Mouse (Mus musculus) cerebellum, adult 11-12 months (tissue): ENCODE measurements at regions not wholly inside any gene's neighbourhood (a gene's known extent, or its start where the extent isn't known, plus 50 kb on each side); places are given as distances from the start of the nearest gene placed in this dataset.

Experiments used
- DNase-seq: peaks from one replicate; pipeline ENCODE4 v3.0.0; 2022

GRCm38 (mm10) chr13:31339386-31339785, 216.5 kb upstream of the Foxq1 start:
- no peak for DNase-seq

DNA sequence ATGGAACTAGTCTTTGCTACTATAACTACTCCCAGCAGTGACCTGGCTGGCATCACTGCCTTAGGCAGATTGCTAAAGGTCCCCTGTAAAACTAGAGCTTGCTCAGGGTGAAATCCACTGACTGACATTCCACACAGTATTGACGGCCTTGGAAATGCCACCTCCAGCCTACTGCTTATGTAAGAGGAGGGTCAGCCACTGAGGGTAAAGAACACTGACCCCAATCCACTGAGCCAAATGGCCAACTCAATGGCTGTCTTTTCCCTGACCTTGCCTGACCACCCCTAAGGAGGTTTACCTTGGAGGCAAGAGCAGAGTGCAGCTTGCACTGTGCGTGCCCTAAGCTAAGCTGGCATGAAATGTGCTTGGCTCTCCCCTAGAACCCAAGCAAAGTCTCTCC, 216.0 kb upstream of the Foxq1 start:
- DNase-seq = no peak

DNA sequence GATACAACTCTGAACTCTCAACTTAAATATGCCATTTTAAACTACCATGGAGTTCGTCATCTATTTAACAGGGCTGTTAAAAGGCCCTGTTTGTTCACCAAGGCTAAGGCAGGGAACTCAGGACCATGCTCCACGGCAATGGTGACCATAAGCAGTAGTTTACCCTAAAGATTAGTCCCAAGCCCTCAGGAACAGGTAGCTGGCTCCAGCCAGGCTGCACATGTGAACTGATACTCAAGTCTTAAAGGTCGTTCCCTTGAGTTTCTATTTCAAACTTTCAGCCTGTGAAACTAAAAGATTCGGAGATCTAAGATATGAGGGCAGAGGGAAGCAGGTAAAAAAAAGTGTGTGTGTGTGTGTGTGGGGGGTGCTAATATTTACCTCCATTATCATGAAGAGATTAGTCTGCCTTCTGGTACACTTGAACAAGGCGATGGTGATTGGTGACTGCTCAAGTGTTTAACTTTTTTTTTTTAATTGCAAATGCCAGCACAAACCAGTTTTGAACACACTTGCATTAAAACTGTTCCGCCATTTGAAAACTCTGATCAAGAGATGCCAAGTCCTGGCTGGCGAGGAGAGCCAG, 215.5 kb upstream of the Foxq1 start:
- no peak for DNase-seq

- DNase-seq = no peak
Observed at GRCm38 (mm10) chr13:31341282-31342100, 214.4 kb upstream of the Foxq1 start.

DNA sequence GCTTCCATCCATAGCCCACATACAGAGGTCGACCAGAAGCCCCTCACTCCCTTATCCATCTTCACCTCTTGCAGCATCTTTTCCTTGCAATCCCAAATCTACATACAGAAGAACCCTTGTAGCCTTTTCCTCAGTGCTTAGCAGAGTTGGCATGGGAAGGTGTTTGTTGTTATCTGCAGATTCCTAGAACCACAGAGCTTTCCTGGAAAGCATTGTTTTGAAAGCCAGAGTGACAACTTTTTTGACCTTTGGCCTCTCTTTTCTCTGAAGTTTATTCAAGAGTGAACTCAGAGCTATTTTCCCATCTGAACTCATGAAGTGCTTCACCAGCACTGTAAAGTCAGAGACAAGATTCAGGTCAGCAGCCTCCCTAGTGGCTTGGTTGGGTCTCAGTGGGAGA, 209.7 kb upstream of the Foxq1 start:
- no peak for DNase-seq

DNA sequence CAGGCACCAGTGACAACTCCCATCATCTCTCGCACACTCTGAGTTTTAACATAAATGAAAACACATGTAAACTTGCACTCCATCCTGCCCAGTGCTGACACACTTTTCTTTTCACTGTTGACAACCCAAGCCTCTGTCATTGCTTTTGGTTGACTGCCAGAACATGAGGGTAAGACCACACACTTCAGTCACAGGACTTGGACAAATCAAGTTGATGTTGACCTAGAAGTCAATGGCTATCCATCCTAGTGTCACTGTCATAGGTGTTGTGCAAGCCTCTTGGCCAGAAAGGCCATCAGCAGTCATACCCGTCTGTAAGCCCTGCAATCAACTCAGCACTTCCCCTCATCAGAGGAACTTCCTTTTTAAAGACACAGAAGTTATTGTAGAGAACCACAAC, 208.9 kb upstream of the Foxq1 start:
- DNase-seq = no peak

DNA sequence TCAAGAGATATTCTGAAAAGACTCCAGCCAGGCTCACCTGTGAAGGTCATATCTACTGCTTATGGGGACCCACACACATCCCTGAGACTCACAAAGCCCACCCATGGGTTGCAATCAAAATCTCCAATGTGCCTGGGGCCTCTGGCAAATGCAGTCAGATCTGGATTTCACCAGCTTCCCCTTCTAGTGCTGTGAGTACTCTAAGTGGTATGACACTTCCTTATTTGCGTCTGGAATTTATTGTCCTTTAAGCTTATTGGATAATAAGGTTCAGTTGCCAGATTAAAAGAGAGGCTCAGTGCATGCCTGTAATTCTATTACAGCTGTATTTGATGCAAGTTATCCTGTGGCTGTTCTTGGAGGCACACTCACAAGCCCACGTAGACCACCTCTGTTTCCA, 206.3 kb upstream of the Foxq1 start:
- DNase-seq = no peak

- no peak for DNase-seq
Observed at GRCm38 (mm10) chr13:31351481-31351880, 204.5 kb upstream of the Foxq1 start.

- no peak for DNase-seq
Observed at GRCm38 (mm10) chr13:31352825-31353224, 203.1 kb upstream of the Foxq1 start.

GRCm38 (mm10) chr13:31359353-31359752, 196.6 kb upstream of the Foxq1 start:
- DNase-seq = no peak

DNA sequence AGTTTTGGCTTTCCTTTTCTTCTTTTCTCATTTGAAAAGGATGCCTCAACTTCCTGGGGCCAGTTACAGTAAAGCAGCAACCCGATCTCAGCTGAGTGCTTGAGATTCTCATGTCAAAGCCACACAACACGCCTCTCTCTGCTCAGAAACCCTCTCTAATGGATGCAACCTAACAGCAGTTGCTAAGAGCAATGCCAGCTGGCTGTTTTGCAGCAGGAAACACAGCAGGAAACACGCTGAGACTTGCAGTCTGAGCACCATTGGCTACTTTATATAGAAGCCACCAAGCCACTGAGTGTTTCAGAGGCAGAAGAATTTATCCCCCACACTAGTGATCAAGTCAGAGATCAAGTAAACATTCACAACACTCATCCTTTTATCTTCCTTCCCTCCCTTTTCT, 193.5 kb upstream of the Foxq1 start:
- no peak for DNase-seq

GRCm38 (mm10) chr13:31364369-31364768, 191.6 kb upstream of the Foxq1 start:
- no peak for DNase-seq

DNA sequence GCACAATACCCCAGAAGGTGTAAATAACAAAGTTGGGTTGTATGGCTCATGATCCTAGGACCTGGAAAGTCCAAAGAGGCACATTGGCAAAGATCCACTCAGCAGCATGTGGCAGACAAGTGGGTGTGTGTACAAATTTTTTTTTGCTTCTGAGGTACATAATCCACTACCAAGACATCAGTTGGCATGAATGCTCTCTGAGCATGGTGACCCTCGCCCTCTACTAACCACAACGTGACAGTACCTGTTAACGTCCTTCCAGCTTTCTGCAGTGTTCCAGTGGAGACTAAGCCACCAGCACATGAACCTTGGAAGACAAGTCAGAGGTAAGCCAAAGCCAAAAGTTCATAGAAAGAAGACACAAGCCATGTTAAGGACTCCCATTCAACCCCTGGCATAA, 188.7 kb upstream of the Foxq1 start:
- DNase-seq = no peak

DNA sequence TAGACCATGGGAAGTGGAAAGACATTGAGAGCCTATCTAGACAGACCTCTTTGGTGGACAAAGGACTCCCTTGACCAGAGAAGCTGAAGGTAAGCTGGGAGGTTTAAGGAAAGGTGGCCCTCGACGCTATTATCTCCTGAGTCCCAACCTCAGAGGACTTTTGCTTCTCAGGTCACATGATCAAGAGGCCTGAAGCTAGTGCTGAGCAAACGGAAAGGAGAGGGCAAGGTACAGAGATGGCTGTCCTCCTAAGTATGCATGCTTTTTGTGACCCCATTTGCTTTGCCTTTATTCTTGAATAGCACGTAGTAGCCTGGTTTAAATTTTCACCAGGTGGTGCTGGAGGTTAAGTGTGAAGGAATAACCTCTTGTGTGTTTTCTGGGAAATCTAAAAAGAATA, 186.8 kb upstream of the Foxq1 start:
- DNase-seq = no peak

- no peak for DNase-seq
Observed at GRCm38 (mm10) chr13:31370873-31371272, 185.1 kb upstream of the Foxq1 start.

DNA sequence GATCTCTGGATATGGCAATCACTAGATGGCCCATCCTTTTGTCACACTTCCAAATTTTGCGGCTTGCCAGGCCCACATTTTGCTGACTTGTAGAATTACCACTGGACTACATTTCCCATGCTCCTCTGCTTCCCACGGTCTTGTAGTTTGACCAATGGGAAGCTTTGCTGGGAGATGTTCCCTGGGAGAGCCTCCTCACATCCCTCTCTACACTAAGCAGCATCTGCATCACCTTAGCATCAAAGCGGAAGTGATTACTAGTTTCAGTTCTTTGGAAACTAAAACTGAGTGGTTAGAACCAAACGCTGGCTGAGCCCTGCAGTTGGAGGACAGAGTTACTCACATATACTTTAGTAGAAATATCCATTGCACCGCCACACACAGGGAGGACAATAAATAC, 181.9 kb upstream of the Foxq1 start:
- no peak for DNase-seq

DNA sequence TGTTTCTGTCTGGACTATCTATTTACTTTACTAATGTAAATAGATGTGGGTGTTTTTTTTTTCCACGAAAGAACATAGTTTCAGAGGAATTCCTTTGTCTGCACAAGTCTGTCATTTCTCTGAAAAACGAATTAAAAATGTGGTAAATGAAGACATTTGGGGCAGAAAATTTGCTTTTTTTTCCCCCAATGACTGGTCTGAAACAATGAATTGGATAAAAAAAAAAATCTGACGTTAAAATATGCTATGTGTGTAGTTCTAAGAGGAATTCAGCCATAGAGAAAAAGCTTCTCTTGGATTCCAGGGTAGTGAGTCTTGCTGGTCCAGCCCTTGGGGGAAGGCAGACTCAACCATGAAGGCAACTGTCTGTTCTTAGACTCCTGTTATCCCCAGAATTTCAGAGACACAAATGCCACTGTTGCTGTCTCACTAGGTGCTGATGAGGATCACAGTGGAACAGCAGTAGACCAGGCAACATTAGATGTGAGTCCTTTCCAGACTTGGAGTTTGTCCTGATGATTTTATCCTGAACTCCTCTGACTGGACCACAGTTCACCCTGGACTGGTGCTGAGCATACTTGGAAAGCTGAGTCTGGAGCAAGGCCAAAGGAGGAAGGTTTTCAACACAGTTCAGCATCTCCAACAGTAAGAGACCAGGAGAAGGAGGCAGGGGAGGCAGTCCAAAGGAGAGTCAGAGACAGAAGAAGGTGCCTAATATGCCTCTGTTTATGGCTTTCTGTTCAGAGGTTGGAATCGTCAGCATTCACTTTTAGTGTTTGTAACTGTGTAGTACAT, 162.3 kb upstream of the Foxq1 start:
- DNase-seq = no peak

GRCm38 (mm10) chr13:31396216-31396910, 159.6 kb upstream of the Foxq1 start:
- no peak for DNase-seq

DNA sequence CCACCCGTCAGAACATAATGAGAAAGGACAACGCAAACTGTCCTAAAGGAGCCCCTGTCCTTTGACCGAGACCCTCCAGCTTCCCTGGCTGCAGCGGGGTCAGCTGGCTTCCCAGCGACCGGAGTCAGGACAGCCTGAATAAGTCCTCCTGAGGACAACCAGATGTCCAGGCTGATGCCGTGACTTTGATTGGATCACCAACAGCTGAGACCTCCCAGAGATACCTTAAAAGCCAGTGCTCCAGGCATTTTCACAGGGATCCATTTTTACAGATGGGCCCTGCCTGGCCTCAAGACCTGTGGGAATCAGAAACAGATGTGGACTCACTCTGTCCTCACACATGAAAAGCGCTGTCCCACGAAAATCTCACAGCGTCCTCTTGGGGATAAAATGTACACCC, 158.7 kb upstream of the Foxq1 start:
- no peak for DNase-seq

GRCm38 (mm10) chr13:31400401-31400800, 155.5 kb upstream of the Foxq1 start:
- DNase-seq = no peak

DNA sequence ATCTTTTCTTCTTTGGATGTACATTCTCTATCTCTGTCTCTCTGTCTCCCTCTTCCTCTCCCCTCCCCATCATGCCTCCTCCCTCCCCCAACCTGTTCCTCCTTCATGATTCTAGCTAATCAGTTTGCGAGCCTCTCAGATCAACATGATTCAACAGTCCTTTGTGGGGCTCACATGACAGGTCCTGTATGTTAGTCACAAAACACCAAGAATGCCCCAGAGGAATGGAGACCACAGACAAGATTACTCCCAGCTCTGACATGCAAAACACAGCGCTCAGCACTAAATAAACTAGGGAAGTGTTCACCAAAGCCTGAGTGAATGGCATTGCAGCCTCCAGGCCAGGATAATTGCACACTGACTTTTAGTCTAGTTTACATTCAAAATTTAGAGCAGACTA, 150.6 kb upstream of the Foxq1 start:
- DNase-seq = no peak

- no peak for DNase-seq
Observed at GRCm38 (mm10) chr13:31408439-31409122, 147.4 kb upstream of the Foxq1 start.

DNA sequence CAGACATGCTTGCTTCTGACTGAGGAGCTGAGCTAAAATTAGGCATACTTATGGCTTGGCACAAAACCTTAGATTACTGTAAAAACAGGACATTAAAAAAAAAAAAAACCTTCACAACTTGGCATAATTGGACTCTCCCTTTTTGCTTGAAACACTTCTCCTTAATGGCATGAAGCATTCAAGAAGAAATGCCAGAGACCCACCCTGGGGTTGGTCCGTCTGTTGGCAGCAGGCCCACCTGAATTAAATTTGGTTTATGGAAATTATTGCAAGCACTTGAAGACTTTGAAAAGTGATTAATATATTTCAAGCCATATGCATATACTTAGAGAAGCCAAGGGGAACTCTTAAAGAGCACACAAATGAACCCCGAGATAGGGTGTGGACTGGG, 146.8 kb upstream of the Foxq1 start:
- DNase-seq = no peak
